Mouse (Mus musculus) T-helper 1 cell (primary cell): ENCODE results near the gene Gm13697.

Source experiments
- in situ Hi-C: fragments of 300-600 bp; cut with MboI, MseI; formaldehyde crosslinking; loops from one replicate; pipeline ENCODE4 v1.15.1; 2025; ENCODE audit warnings: high pct_unique_total_duplicates

The Gm13697 gene

DNA sequence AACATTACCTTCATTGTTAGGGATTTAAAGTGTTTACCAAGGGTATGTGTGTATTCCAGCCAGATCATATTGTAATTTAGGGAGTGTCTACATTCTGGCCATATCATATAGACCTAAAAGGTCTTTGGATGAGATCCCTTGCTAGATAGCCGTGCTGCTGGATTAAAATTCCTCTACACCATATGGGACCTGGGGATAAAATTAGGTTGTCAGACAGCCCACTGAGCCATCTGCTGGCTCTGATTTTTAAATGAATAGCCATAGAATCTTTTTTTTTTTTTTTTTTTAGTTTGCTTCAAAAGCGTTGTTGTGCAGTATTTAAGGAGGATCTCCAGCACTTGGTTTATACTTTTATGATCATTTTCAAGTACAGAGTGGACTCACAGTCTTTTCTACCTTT is 48.0 kb downstream of the Gm13697 start:
- in situ Hi-C loops: no loop called here

DNA sequence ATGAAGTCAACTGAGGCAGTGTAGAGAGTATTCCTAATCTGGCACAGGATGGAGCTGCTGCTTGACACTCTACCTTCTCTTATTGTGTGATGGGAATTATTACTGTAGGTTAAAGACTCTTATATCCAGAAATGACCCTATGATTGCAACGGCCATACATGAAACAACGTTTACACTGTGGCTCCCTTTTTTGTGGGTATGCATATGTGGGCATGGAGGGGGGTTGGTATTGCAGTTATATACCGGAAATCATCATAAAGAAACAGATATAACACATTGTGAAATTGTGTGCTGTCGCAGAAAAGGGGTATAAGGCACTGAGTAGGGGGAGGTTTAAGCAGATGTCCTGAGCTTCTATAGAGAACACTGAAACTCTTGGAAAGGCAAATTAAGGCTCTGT is 51.5 kb downstream of the Gm13697 start:
- in situ Hi-C loops: no loop called here
